Mouse (Mus musculus): ENCODE measurements around the gene Cfdp1. TPM values are rescaled to one million over a fixed set of nuclear protein-coding genes. Genes with fewer than 3 reads are reported as not detected.

The Cfdp1 gene
- polyA plus RNA-seq, 1 experiment from 2014 or later = 48.9 TPM

DNA sequence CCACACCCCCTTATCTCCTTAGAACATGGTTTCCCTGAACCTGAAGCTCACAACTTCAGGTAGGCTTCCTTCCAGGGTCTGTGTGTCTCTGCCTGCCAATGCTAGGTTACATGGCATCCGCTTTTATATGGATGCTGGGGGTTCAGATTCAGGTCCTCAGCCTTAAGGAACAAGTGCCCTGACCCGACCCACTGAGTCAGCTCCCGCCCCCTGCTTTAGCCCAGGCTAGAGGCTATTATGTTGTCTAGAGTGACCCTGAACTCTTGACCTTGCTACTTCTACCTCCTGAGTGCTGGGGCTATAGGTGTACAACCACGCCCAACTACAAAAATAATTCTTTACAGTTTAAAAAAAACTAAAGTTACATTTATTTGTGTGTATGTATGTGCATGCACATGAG, 39.0 kb downstream of the Cfdp1 start:
- Histone ChIP-seq H3K27ac (ENCODE audit: low read depth) (no peak overlapping the region), H3K27me3 (ENCODE audit: insufficient read depth, low read length) (0 out of 2 replicates have a peak, but pooled peaks cover 2% of the 10 kb centered on the region), H3K36me3 (replicated peaks; ENCODE audit: insufficient read depth, low read length) (peaks cover 4% of the 10 kb centered on the region), H3K4me1 (ENCODE audit: insufficient read depth) (no peaks in the 10 kb centered on the region), H3K4me3 (ENCODE audit: low read depth, low read length) (no peak overlapping the region), H3K4me2 (ENCODE audit: low read depth, low read length) (no peak overlapping the region), H3K9me3 (ENCODE audit: low read length) (no peaks in the 10 kb centered on the region), H3K9ac (replicated peaks) (no peak overlapping the region)
- WGBS (ENCODE audit: insufficient replicate concordance) = 86% methylated on average over 4 of the region's 4 CpGs
- DNase-seq (no peak), ATAC-seq (no peak)
- TF ChIP-seq EP300 (IDR thresholded peaks at IDR 0.05; ENCODE audit: low read depth) (no peak), CTCF (IDR thresholded peaks at IDR 0.05; ENCODE audit: low read depth) (no peak)

DNA sequence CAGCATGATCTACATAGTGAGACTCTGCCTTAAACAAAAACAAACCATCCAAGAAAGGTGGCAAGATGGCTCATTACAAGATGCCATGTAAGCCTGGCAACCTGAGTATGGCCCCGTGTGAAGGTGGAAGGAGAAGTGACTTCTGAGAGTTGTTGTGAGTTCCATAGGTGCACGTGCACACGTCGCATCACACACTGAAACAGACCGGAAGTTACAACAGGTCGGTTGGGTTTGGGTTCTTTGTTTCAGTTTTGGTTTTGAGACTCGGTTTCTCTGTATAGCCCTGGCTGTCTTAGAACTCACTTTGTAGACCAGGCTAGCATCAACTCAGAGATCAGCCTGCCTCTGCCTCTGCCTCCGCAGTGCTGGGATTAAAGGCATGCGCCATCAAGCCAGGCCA, 40.3 kb downstream of the Cfdp1 start:
- Histone ChIP-seq H3K9me3 (ENCODE audit: low read length) (no peaks in the 10 kb centered on the region), H3K27me3 (ENCODE audit: insufficient read depth, low read length) (0 out of 2 replicates have a peak, but pooled peaks cover under 1% of the 10 kb centered on the region), H3K4me3 (ENCODE audit: low read depth, low read length) (no peak overlapping the region), H3K36me3 (replicated peaks; ENCODE audit: insufficient read depth, low read length) (peaks cover 4% of the 10 kb centered on the region), H3K4me2 (ENCODE audit: low read depth, low read length) (no peak overlapping the region), H3K27ac (ENCODE audit: low read depth) (no peak overlapping the region), H3K4me1 (ENCODE audit: insufficient read depth) (no peaks in the 10 kb centered on the region), H3K9ac (replicated peaks) (no peak overlapping the region)
- no peak for TF ChIP-seq EP300 (IDR thresholded peaks at IDR 0.05; ENCODE audit: low read depth)
- no peak for TF ChIP-seq CTCF (IDR thresholded peaks at IDR 0.05; ENCODE audit: low read depth)
- DNase-seq (no peak), ATAC-seq (no peak)
- 89% methylated on average over 9 of the region's 9 CpGs for WGBS (ENCODE audit: insufficient replicate concordance)

- no peak overlapping the region for H3K4me3 ChIP-seq (ENCODE audit: low read depth, low read length)
- H3K4me2 ChIP-seq (ENCODE audit: low read depth, low read length) = no peak overlapping the region
- DNase-seq (no peak), ATAC-seq (no peak)
- H3K4me1 ChIP-seq (ENCODE audit: insufficient read depth) = no peaks in the 10 kb centered on the region
- TF ChIP-seq EP300 (IDR thresholded peaks at IDR 0.05; ENCODE audit: low read depth) = no peak
- TF ChIP-seq CTCF (IDR thresholded peaks at IDR 0.05; ENCODE audit: low read depth) = peak; percentile 42; the same call in 1 of the 2 replicates
- H3K36me3 ChIP-seq (replicated peaks; ENCODE audit: insufficient read depth, low read length) = peaks cover 4% of the 10 kb centered on the region; the same call in 1 of the 2 replicates
- no peak overlapping the region for H3K27ac ChIP-seq (ENCODE audit: low read depth)
- no peaks in the 10 kb centered on the region for H3K27me3 ChIP-seq (ENCODE audit: insufficient read depth, low read length)
- no peaks in the 10 kb centered on the region for H3K9me3 ChIP-seq (ENCODE audit: low read length)
- H3K9ac ChIP-seq (replicated peaks) = no peak overlapping the region
- 59% methylated on average over 1 of the region's 1 CpGs for WGBS (ENCODE audit: insufficient replicate concordance)
Observed at GRCm38 (mm10) chr8:111812835-111813234, 41.3 kb downstream of the Cfdp1 start.

- 0 out of 2 replicates have a peak, but pooled peaks cover 4% of the 10 kb centered on the region for H3K36me3 ChIP-seq (replicated peaks; ENCODE audit: insufficient read depth, low read length)
- no peak overlapping the region for H3K9ac ChIP-seq (replicated peaks)
- H3K4me3 ChIP-seq (ENCODE audit: low read depth, low read length) = no peak overlapping the region
- H3K4me2 ChIP-seq (ENCODE audit: low read depth, low read length) = no peak overlapping the region
- no peak for TF ChIP-seq CTCF (IDR thresholded peaks at IDR 0.05; ENCODE audit: low read depth)
- TF ChIP-seq EP300 (IDR thresholded peaks at IDR 0.05; ENCODE audit: low read depth) = no peak
- no peaks in the 10 kb centered on the region for H3K27me3 ChIP-seq (ENCODE audit: insufficient read depth, low read length)
- DNase-seq (no peak), ATAC-seq (no peak)
- no peak overlapping the region for H3K27ac ChIP-seq (ENCODE audit: low read depth)
- 74% methylated on average over 2 of the region's 2 CpGs for WGBS (ENCODE audit: insufficient replicate concordance)
- H3K9me3 ChIP-seq (ENCODE audit: low read length) = no peaks in the 10 kb centered on the region
- no peaks in the 10 kb centered on the region for H3K4me1 ChIP-seq (ENCODE audit: insufficient read depth)
Observed at GRCm38 (mm10) chr8:111810656-111811336, 43.3 kb downstream of the Cfdp1 start.

DNA sequence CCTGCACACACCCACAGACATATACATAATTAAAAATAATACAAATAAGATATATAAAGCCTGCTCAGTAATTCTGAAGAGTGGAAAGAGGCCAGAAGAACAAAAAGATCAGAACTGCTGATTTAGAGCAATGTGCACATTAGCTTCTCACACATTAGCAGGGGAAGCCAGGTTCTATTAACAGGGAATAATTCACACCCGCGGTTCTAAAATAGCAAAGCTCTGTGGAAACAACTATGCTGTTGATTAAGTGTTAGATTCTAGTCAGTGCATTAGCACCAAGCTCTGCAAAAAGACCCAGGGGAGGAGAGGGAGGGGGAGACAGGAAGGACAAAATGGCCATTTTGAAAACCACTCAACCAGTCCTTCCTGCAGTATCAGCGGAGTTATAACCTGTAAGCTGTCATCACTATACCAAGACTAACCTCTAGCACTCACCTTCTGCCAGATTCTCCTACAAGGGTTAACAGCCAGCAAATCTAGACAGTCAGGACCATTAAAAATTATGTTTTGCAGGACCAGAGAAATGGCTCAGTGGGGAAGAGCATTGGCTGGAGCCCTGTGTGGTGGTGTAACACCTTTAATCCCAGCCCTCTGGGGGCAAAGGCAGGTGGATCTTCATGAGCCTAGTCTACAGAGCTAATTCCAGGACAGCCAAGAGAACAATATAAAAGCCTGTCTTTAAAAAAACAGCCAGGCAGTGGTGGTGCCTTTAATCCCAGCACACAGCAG, 45.0 kb downstream of the Cfdp1 start:
- DNase-seq (no peak), ATAC-seq (no peak)
- Histone ChIP-seq H3K9ac (replicated peaks) (no peak overlapping the region), H3K4me2 (ENCODE audit: low read depth, low read length) (no peak overlapping the region), H3K27me3 (ENCODE audit: insufficient read depth, low read length) (no peaks in the 10 kb centered on the region), H3K4me1 (ENCODE audit: insufficient read depth) (no peaks in the 10 kb centered on the region), H3K4me3 (ENCODE audit: low read depth, low read length) (no peak overlapping the region), H3K9me3 (ENCODE audit: low read length) (no peaks in the 10 kb centered on the region), H3K27ac (ENCODE audit: low read depth) (no peak overlapping the region), H3K36me3 (replicated peaks; ENCODE audit: insufficient read depth, low read length) (0 out of 2 replicates have a peak, but pooled peaks cover 4% of the 10 kb centered on the region)
- TF ChIP-seq CTCF (IDR thresholded peaks at IDR 0.05; ENCODE audit: low read depth) (no peak), EP300 (IDR thresholded peaks at IDR 0.05; ENCODE audit: low read depth) (no peak)
- 82% methylated on average over 3 of the region's 3 CpGs for WGBS (ENCODE audit: insufficient replicate concordance)

DNA sequence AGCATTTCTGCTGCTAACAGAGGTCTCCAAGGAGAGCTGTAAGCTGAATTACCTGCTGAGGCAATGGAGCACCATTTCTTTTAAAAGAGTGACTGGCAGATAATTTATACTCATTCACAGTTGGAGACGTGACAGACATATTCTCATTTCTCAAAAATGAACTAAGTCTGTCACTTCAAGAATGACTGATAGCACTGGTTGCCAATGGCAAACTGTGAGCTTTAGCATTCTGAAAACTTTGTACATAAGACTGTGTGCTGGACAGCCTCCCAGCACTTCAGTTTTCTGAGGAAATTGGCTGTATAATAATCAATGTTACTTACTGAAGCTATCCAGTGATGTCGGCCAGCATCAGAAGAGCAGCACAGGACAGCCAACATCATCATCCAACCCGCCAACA, 46.1 kb downstream of the Cfdp1 start:
- TF ChIP-seq CTCF (IDR thresholded peaks at IDR 0.05; ENCODE audit: low read depth) = no peak
- Histone ChIP-seq H3K27me3 (ENCODE audit: insufficient read depth, low read length) (no peaks in the 10 kb centered on the region), H3K4me2 (ENCODE audit: low read depth, low read length) (no peak overlapping the region), H3K27ac (ENCODE audit: low read depth) (no peak overlapping the region), H3K9me3 (ENCODE audit: low read length) (no peaks in the 10 kb centered on the region), H3K4me1 (ENCODE audit: insufficient read depth) (no peaks in the 10 kb centered on the region), H3K4me3 (ENCODE audit: low read depth, low read length) (no peak overlapping the region), H3K36me3 (replicated peaks; ENCODE audit: insufficient read depth, low read length) (no peaks in the 10 kb centered on the region), H3K9ac (replicated peaks) (no peak overlapping the region)
- no peak for ATAC-seq
- WGBS (ENCODE audit: insufficient replicate concordance) = 87% methylated on average over 3 of the region's 3 CpGs
- no peak for DNase-seq

All from liver, postnatal 0 days (tissue).